Mouse (Mus musculus) small intestine, adult 2 months (tissue): ENCODE results near the gene Pou3f3.

Experiments
- CTCF ChIP-seq: fragments of 200-500 bp; IDR thresholded peaks from 2 replicates; pipeline ENCODE4 v1.5.1; 2012; ENCODE audit warnings: low read depth, mild to moderate bottlenecking, control low read depth, inconsistent platforms, low read length, moderate library complexity, mixed read lengths; ENCODE audit not compliant: insufficient replicate concordance, insufficient read length; ENCODE audit errors: extremely low read depth
- POLR2A ChIP-seq: fragments of 200-500 bp; IDR thresholded peaks from 2 replicates; pipeline ENCODE4 v1.6.1; 2012; ENCODE audit warnings: low read depth, mild to moderate bottlenecking, control low read depth, inconsistent platforms, low read length, moderate library complexity

GRCm38 (mm10) chr1:42686194-42687131, 9.1 kb upstream of the Pou3f3 start:
- TF ChIP-seq CTCF (no peak), POLR2A (no peak)
